Mouse (Mus musculus) erythroblast, adult 5-6 weeks (primary cell): Measurements from ENCODE around the gene Nsmce4a. TPM values are rescaled to one million over a fixed set of nuclear protein-coding genes. Genes with fewer than 3 reads are reported as not detected.

Experiments
- total RNA-seq, 2 experiments: library from RNA; stranded (forward) in 1 of 2; stranded (reverse) in 1 of 2; fragments of 150-400 nt in 1 of 2; fragments of 200-764, 138-1000 nt in 1 of 2; gene quantifications; 2 replicates each; pipeline versions ENCODE4 v1.2.3 to v1.2.4; 2015 to 2017; ENCODE audit warnings: low replicate concordance in 2 of 2

The Nsmce4a gene
- total RNA-seq, 2 experiments from 2014 or later: 52.1 to 101 TPM

Other genes with a start within 250 kb of the Nsmce4a start
- gene Ate1, start 52.7 kb downstream of the Nsmce4a start, total RNA-seq (2015; ENCODE audit: low replicate concordance): 11.5 and 23.6 TPM in 2 replicates
- 15.5 and 16.4 TPM in 2 replicates for gene Ate1, start 52.7 kb downstream of the Nsmce4a start, total RNA-seq (2017; ENCODE audit: low replicate concordance)
- gene Tacc2, start 4.3 kb upstream of the Nsmce4a start, total RNA-seq (2015; ENCODE audit: low replicate concordance): 0.19 and 4.8 TPM in 2 replicates
- 2.5 and 4.0 TPM in 2 replicates for gene Tacc2, start 4.3 kb upstream of the Nsmce4a start, total RNA-seq (2017; ENCODE audit: low replicate concordance)
- not detected in 2 replicates for gene Btbd16, start 201.0 kb upstream of the Nsmce4a start, total RNA-seq (2015; ENCODE audit: low replicate concordance)
- not detected in 2 replicates for gene Btbd16, start 201.0 kb upstream of the Nsmce4a start, total RNA-seq (2017; ENCODE audit: low replicate concordance)